Mouse (Mus musculus): ENCODE measurements at regions not wholly inside any gene's neighbourhood (a gene's known extent, or its start where the extent isn't known, plus 50 kb on each side); places are given as distances from the start of the nearest gene placed in this dataset.

GRCm38 (mm10) chr16:93189412-93189811 is 363.5 kb upstream of the Runx1 start:
- DNase-seq = no peak

GRCm38 (mm10) chr16:93186554-93186953 is 360.6 kb upstream of the Runx1 start:
- DNase-seq = no peak

- DNase-seq = no peak
These were observed 356.7 kb upstream of the Runx1 start for GRCm38 (mm10) chr16:93182656-93183055.

- no peak for DNase-seq
These were observed 355.5 kb upstream of the Runx1 start for GRCm38 (mm10) chr16:93181497-93181896.

- DNase-seq = no peak
These were observed 354.3 kb upstream of the Runx1 start for GRCm38 (mm10) chr16:93180213-93180612.

- no peak for DNase-seq
These were observed 340.7 kb upstream of the Runx1 start for GRCm38 (mm10) chr16:93166667-93167066.

GRCm38 (mm10) chr16:93158526-93159226 is 332.7 kb upstream of the Runx1 start:
- DNase-seq = no peak

GRCm38 (mm10) chr16:93153545-93154329 is 327.8 kb upstream of the Runx1 start:
- DNase-seq = no peak

- no peak for DNase-seq
These were observed 327.0 kb upstream of the Runx1 start for GRCm38 (mm10) chr16:93152765-93153489.

- no peak for DNase-seq
These were observed 326.1 kb upstream of the Runx1 start for GRCm38 (mm10) chr16:93152057-93152456.

GRCm38 (mm10) chr16:93151652-93152051 is 325.7 kb upstream of the Runx1 start:
- no peak for DNase-seq

GRCm38 (mm10) chr16:93150451-93150850 is 324.5 kb upstream of the Runx1 start:
- DNase-seq = no peak

GRCm38 (mm10) chr16:93147525-93148222 is 321.7 kb upstream of the Runx1 start:
- DNase-seq = no peak

GRCm38 (mm10) chr16:93146812-93147211 is 320.9 kb upstream of the Runx1 start:
- DNase-seq = no peak

GRCm38 (mm10) chr16:93145617-93146016 is 319.7 kb upstream of the Runx1 start:
- no peak for DNase-seq

- DNase-seq = no peak
These were observed 318.1 kb upstream of the Runx1 start for GRCm38 (mm10) chr16:93144033-93144432.

GRCm38 (mm10) chr16:93143164-93143563 is 317.2 kb upstream of the Runx1 start:
- DNase-seq = no peak

- no peak for DNase-seq
These were observed 316.0 kb upstream of the Runx1 start for GRCm38 (mm10) chr16:93141967-93142366.

GRCm38 (mm10) chr16:93140535-93141110 is 314.7 kb upstream of the Runx1 start:
- no peak for DNase-seq

GRCm38 (mm10) chr16:93137249-93137648 is 311.3 kb upstream of the Runx1 start:
- peak; percentile 8 to 19 for DNase-seq

- no peak for DNase-seq
These were observed 305.5 kb upstream of the Runx1 start for GRCm38 (mm10) chr16:93131404-93131803.

GRCm38 (mm10) chr16:93130622-93131021 is 304.7 kb upstream of the Runx1 start:
- DNase-seq = no peak

GRCm38 (mm10) chr16:93123707-93124106 is 297.8 kb upstream of the Runx1 start:
- DNase-seq = no peak

Measured in kidney, adult 8-10 months (tissue).